Mouse (Mus musculus): Measurements from ENCODE around the gene Scfd2. TPM values are rescaled to one million over a fixed set of nuclear protein-coding genes. Genes with fewer than 3 reads are reported as not detected.

Gene Scfd2
- polyA plus RNA-seq, 1 experiment: 17.4 TPM

Other genes starting within 250 kb of the Scfd2 start
- gene Fip1l1, start 3.7 kb upstream of the Scfd2 start, polyA plus RNA-seq (2012; ENCODE audit: insufficient read depth, insufficient read length, missing spikeins): 22.9 and 23.8 TPM in 2 replicates
- 1.7 and 3.1 TPM in 2 replicates for gene Lnx1, start 171.2 kb upstream of the Scfd2 start, polyA plus RNA-seq (2012; ENCODE audit: insufficient read depth, insufficient read length, missing spikeins)